Mouse (Mus musculus): ENCODE measurements around the gene Gstt2. TPM values are rescaled to one million over a fixed set of nuclear protein-coding genes. Genes with fewer than 3 reads are reported as not detected.

Gene Gstt2
- polyA plus RNA-seq, 1 experiment from 2014 or later, result 8.0 TPM

Other genes with a start within 250 kb of the Gstt2 start
- gene Ggt5, start 248.1 kb downstream of the Gstt2 start, polyA plus RNA-seq (2015; fragmentation: Nextera tagmentation; extraction: Ambion mirVana), result 1.6 and 2.4 TPM in 2 replicates
- gene Susd2, start 193.4 kb downstream of the Gstt2 start, polyA plus RNA-seq (2015; fragmentation: Nextera tagmentation; extraction: Ambion mirVana), result 7.1 TPM in 2 replicates
- 31.7 and 31.9 TPM in 2 replicates for gene Cabin1, start 73.1 kb downstream of the Gstt2 start, polyA plus RNA-seq (2015; fragmentation: Nextera tagmentation; extraction: Ambion mirVana)
- gene Ddt, start 64.0 kb downstream of the Gstt2 start, polyA plus RNA-seq (2015; fragmentation: Nextera tagmentation; extraction: Ambion mirVana), result 101 and 105 TPM in 2 replicates
- gene Gm20441, start 56.5 kb downstream of the Gstt2 start, polyA plus RNA-seq (2015; fragmentation: Nextera tagmentation; extraction: Ambion mirVana), result not detected in 2 replicates
- gene Gstt3, start 56.0 kb downstream of the Gstt2 start, polyA plus RNA-seq (2015; fragmentation: Nextera tagmentation; extraction: Ambion mirVana), result 0.96 and 1.3 TPM in 2 replicates
- 5.6 and 6.0 TPM in 2 replicates for gene Gstt1, start 38.8 kb downstream of the Gstt2 start, polyA plus RNA-seq (2015; fragmentation: Nextera tagmentation; extraction: Ambion mirVana)
- not detected in 2 replicates for gene Gstt4, start 14.9 kb downstream of the Gstt2 start, polyA plus RNA-seq (2015; fragmentation: Nextera tagmentation; extraction: Ambion mirVana)
- gene Mif, start 22.8 kb upstream of the Gstt2 start, polyA plus RNA-seq (2015; fragmentation: Nextera tagmentation; extraction: Ambion mirVana), result 1,679 and 1,725 TPM in 2 replicates
- 2.1 and 2.9 TPM in 2 replicates for gene Derl3, start 56.0 kb upstream of the Gstt2 start, polyA plus RNA-seq (2015; fragmentation: Nextera tagmentation; extraction: Ambion mirVana)
- gene Smarcb1, start 84.2 kb upstream of the Gstt2 start, polyA plus RNA-seq (2015; fragmentation: Nextera tagmentation; extraction: Ambion mirVana), result 279 and 287 TPM in 2 replicates
- 46.4 and 54.4 TPM in 2 replicates for gene Chchd10, start 95.7 kb upstream of the Gstt2 start, polyA plus RNA-seq (2015; fragmentation: Nextera tagmentation; extraction: Ambion mirVana)
- gene Mmp11, start 99.1 kb upstream of the Gstt2 start, polyA plus RNA-seq (2015; fragmentation: Nextera tagmentation; extraction: Ambion mirVana), result 39.0 and 40.4 TPM in 2 replicates
- 1.4 and 3.0 TPM in 2 replicates for gene Gm867, start 103.2 kb upstream of the Gstt2 start, polyA plus RNA-seq (2015; fragmentation: Nextera tagmentation; extraction: Ambion mirVana)
- gene Vpreb3, start 105.6 kb upstream of the Gstt2 start, polyA plus RNA-seq (2015; fragmentation: Nextera tagmentation; extraction: Ambion mirVana), result 1.2 TPM in 2 replicates
- not detected in 2 replicates for gene Gm5134, start 117.1 kb upstream of the Gstt2 start, polyA plus RNA-seq (2015; fragmentation: Nextera tagmentation; extraction: Ambion mirVana)
- 12.0 and 12.4 TPM in 2 replicates for gene Zfp280b, start 195.2 kb upstream of the Gstt2 start, polyA plus RNA-seq (2015; fragmentation: Nextera tagmentation; extraction: Ambion mirVana)

All from neural tube, embryonic 13.5 days (tissue).